Mouse (Mus musculus) embryonic facial prominence, embryonic 10.5 days (tissue): ENCODE measurements at regions not wholly inside any gene's neighbourhood (a gene's known extent, or its start where the extent isn't known, plus 50 kb on each side); places are given as distances from the start of the nearest gene placed in this dataset.
A peak's percentile ranks its signal among the peaks of the same experiment; 100 is the strongest.

ENCODE experiments used
- DNase-seq: peaks from one replicate; pipeline ENCODE4 v3.0.0-alpha.2; 2017; ENCODE audit warnings: low spot score
- H3K27ac ChIP-seq: fragments of 300-500 bp; sonication (generic); replicated peaks from 2 replicates; pipeline ENCODE4 v1.5.1; 2016; ENCODE audit warnings: mild to moderate bottlenecking
- H3K27me3 ChIP-seq: fragments of 300-500 bp; sonication (generic); replicated peaks from 2 replicates; pipeline ENCODE4 v1.6.1; 2016; ENCODE audit warnings: low read depth, mild to moderate bottlenecking; ENCODE audit not compliant: poor library complexity, severe bottlenecking
- H3K36me3 ChIP-seq: fragments of 300-500 bp; sonication (generic); replicated peaks from 2 replicates; pipeline ENCODE4 v1.6.1; 2016; ENCODE audit warnings: mild to moderate bottlenecking, moderate library complexity
- H3K4me1 ChIP-seq: fragments of 300-500 bp; sonication (generic); 2 replicates; pipeline ENCODE4 v1.6.1; 2016
- H3K4me3 ChIP-seq: fragments of 300-500 bp; sonication (generic); 2 replicates; pipeline ENCODE4 v1.5.1; 2016; ENCODE audit warnings: mild to moderate bottlenecking, moderate library complexity
- H3K9me3 ChIP-seq: fragments of 300-500 bp; sonication (generic); 2 replicates; pipeline ENCODE4 v1.6.1; 2016; ENCODE audit warnings: mild to moderate bottlenecking
- WGBS: fragments of 180-500 bp; shearing (Covaris S2); methylation state at CpG from one replicate; pipeline ENCODE4 v1.1.7; 2016; 5-methylcytosine and 5-hydroxymethylcytosine counted together

- DNase-seq = no peak
- Histone ChIP-seq H3K9me3 (no peaks in the 10 kb centered on the region), H3K27ac (no peak overlapping the region), H3K4me3 (0 out of 2 replicates have a peak overlapping the region, but pooled peaks have one; percentile 11), H3K4me1 (peaks cover 12% of the 10 kb centered on the region), H3K36me3 (no peaks in the 10 kb centered on the region), H3K27me3 (peaks cover 8% of the 10 kb centered on the region; the same call in 1 of the 2 replicates)
- WGBS = 43% methylated on average over 13 of the region's 13 CpGs
Measured at GRCm38 (mm10) chr6:52105031-52105593, 53.0 kb downstream of the Hoxa1 start.

DNA sequence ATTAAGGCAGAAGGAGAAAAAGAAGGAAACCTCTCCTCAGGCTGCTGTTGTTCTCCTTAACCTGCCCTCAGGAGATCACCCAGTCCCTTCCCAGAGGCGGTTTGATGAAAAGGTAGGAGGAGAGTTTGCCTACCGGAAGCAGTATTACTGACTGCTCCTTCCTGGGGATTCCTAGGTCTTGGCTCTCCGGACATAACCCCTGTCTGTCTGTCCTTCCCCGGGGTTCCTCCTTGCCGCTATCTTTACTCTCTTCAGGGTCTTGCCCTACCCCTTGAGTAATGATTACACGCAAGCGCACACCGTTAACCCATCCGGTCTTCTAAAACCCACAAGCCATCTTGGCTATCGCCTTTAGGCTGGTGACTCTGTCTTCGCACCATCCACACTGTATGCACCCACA, 54.0 kb downstream of the Hoxa1 start:
- no peaks in the 10 kb centered on the region for H3K9me3 ChIP-seq
- no peak for DNase-seq
- H3K4me1 ChIP-seq = peaks cover 12% of the 10 kb centered on the region
- WGBS = 94% methylated on average over 11 of the region's 11 CpGs
- no peaks in the 10 kb centered on the region for H3K36me3 ChIP-seq
- H3K4me3 ChIP-seq = no peak overlapping the region
- H3K27me3 ChIP-seq = peaks cover 8% of the 10 kb centered on the region; the same call in 1 of the 2 replicates
- H3K27ac ChIP-seq = no peak overlapping the region

GRCm38 (mm10) chr6:52103661-52104060, 54.5 kb downstream of the Hoxa1 start:
- Histone ChIP-seq H3K9me3 (no peaks in the 10 kb centered on the region), H3K4me3 (no peak overlapping the region), H3K27ac (no peak overlapping the region), H3K36me3 (no peaks in the 10 kb centered on the region), H3K27me3 (peaks cover 8% of the 10 kb centered on the region; the same call in 1 of the 2 replicates), H3K4me1 (peaks cover 12% of the 10 kb centered on the region)
- no peak for DNase-seq
- WGBS = 81% methylated on average over 7 of the region's 7 CpGs

DNA sequence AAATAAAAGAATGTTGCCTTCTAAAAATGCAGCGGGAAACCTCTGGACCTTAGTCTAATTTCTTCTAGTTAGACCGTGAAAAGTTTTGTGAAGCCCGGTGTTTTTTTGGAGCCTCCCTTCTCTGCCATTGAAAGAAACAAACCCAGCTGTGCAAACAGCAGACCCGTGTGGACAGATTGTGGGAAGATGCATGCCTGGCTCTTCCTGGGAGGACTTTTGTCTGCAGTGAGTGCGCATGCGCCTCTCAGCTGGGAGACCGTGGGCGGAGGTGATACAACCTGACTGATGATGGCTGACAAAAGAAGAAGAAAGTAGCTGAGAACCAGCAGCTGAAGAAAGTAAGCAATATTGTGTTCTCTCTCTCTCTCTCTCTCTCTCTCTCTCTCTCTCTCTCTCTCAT, 55.4 kb downstream of the Hoxa1 start:
- Histone ChIP-seq H3K27me3 (peaks cover 8% of the 10 kb centered on the region; the same call in 1 of the 2 replicates), H3K27ac (no peak overlapping the region), H3K4me1 (peaks cover 12% of the 10 kb centered on the region), H3K4me3 (no peak overlapping the region), H3K9me3 (no peaks in the 10 kb centered on the region), H3K36me3 (no peaks in the 10 kb centered on the region)
- DNase-seq = peak; percentile 25
- WGBS = 54% methylated on average over 8 of the region's 8 CpGs

DNA sequence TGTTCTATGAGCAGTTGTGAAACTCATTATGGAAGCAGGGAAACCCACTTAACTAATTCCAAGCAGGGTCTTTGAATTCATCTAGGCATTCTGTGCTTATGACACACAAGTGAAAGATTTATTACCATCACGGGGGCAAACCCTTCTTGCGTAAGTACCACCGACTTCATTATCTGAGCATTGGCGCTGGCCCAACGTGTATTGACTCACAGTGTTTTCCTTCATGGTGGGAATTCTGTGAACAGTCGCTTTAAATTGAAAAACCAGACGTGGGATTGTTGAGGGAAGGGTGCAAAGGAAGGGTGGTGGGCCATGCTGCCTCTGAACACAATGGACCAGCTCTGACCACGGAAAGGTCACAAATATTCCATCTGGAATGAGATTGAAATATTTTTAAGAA, 55.9 kb downstream of the Hoxa1 start:
- Histone ChIP-seq H3K4me1 (peaks cover 12% of the 10 kb centered on the region), H3K27me3 (peaks cover 8% of the 10 kb centered on the region; the same call in 1 of the 2 replicates), H3K36me3 (no peaks in the 10 kb centered on the region), H3K27ac (no peak overlapping the region), H3K9me3 (no peaks in the 10 kb centered on the region), H3K4me3 (no peak overlapping the region)
- WGBS = 78% methylated on average over 8 of the region's 8 CpGs
- DNase-seq = no peak

GRCm38 (mm10) chr6:52101209-52101608, 56.9 kb downstream of the Hoxa1 start:
- 81% methylated on average over 6 of the region's 6 CpGs for WGBS

GRCm38 (mm10) chr6:52098851-52099250, 59.3 kb downstream of the Hoxa1 start:
- H3K27ac ChIP-seq = no peak overlapping the region
- no peaks in the 10 kb centered on the region for H3K9me3 ChIP-seq
- 92% methylated on average over 7 of the region's 7 CpGs for WGBS
- no peaks in the 10 kb centered on the region for H3K27me3 ChIP-seq
- H3K36me3 ChIP-seq = no peaks in the 10 kb centered on the region
- H3K4me1 ChIP-seq = peaks cover 6% of the 10 kb centered on the region
- no peak overlapping the region for H3K4me3 ChIP-seq
- DNase-seq = no peak

More at GRCm38 (mm10) chr6:52101209-52101608, 56.9 kb downstream of the Hoxa1 start:
- H3K4me3 ChIP-seq = no peak overlapping the region
- no peak for DNase-seq
- H3K27me3 ChIP-seq = peaks cover 8% of the 10 kb centered on the region; the same call in 1 of the 2 replicates
- H3K9me3 ChIP-seq = no peaks in the 10 kb centered on the region
- H3K27ac ChIP-seq = no peak overlapping the region
- no peaks in the 10 kb centered on the region for H3K36me3 ChIP-seq
- H3K4me1 ChIP-seq = peaks cover 11% of the 10 kb centered on the region

GRCm38 (mm10) chr6:52095575-52095974, 62.5 kb downstream of the Hoxa1 start:
- no peak overlapping the region for H3K4me3 ChIP-seq
- WGBS = 95% methylated on average over 7 of the region's 7 CpGs
- H3K27me3 ChIP-seq = no peaks in the 10 kb centered on the region

DNA sequence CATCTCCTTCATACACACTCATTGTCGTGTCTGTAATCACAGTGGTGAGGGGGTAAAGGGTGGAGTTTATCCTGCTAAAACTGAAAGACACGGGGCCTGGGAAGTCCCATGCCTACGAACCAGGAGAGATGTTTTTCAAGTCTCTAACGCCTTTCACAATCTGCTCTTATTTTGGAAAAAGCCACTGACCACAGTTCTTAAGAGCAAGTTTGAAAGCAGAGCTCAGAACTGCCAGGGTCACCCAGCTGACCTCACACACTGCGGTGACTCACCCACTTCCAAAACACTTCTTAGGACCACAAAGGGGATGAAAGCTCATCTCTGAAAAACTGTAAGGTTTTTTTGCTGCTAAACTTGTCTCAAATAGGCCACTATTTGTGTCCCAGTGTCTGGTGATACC, 66.7 kb downstream of the Hoxa1 start:
- H3K27me3 ChIP-seq = no peaks in the 10 kb centered on the region; the same call in 1 of the 2 replicates
- no peak overlapping the region for H3K4me3 ChIP-seq
- 36% methylated on average over 5 of the region's 5 CpGs for WGBS
- DNase-seq = no peak
- peaks cover 15% of the 10 kb centered on the region for H3K4me1 ChIP-seq
- no peaks in the 10 kb centered on the region for H3K36me3 ChIP-seq
- H3K9me3 ChIP-seq = no peaks in the 10 kb centered on the region
- no peak overlapping the region for H3K27ac ChIP-seq

More at GRCm38 (mm10) chr6:52095575-52095974, 62.5 kb downstream of the Hoxa1 start:
- H3K9me3 ChIP-seq = no peaks in the 10 kb centered on the region
- DNase-seq = no peak
- H3K27ac ChIP-seq = no peak overlapping the region
- H3K36me3 ChIP-seq = no peaks in the 10 kb centered on the region
- peaks cover 15% of the 10 kb centered on the region for H3K4me1 ChIP-seq

DNA sequence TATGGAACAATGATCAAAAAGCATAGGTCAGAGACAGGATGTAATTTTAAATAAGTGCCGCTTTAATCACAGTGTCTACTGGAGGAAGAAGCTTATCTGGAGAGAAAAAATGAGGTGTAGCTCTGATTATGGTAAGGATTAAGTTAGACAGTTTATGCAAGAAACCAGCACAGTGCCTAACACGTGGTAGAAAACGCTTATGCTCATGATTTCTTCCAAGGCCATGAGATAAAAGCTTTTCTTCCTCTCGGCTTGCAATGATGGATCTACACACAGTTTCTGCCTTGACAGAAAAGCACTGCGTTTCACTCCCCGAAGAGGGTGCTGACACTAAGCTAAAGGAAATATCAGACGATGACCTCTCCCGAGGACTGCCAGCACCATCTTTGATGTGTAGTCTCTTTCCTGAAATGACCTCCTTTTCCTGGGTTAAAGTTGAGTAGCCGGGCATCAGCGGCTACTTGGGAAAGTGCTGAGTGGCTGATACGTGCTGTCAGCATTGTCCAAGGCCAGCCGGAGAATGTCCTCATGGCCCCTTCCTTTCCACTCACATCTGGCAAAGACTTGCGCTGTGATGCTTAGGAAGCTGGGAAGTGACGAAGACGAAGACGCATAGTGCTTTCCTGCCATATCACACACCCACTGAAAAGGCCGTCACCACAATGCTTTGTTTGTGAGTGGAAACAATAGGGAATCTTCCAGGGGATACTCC, 72.0 kb downstream of the Hoxa1 start:
- no peak overlapping the region for H3K27ac ChIP-seq
- H3K4me1 ChIP-seq = no peaks in the 10 kb centered on the region
- H3K9me3 ChIP-seq = no peaks in the 10 kb centered on the region
- no peaks in the 10 kb centered on the region; the same call in 1 of the 2 replicates for H3K27me3 ChIP-seq
- WGBS = 76% methylated on average over 17 of the region's 17 CpGs
- H3K4me3 ChIP-seq = no peak overlapping the region
- H3K36me3 ChIP-seq = no peaks in the 10 kb centered on the region
- DNase-seq = no peak

- H3K36me3 ChIP-seq = no peaks in the 10 kb centered on the region
- no peak overlapping the region for H3K4me3 ChIP-seq
- H3K27ac ChIP-seq = no peak overlapping the region
- H3K9me3 ChIP-seq = no peaks in the 10 kb centered on the region
- 0 out of 2 replicates have a peak, but pooled peaks cover under 1% of the 10 kb centered on the region for H3K4me1 ChIP-seq
- 87% methylated on average over 2 of the region's 2 CpGs for WGBS
- DNase-seq = no peak
- H3K27me3 ChIP-seq = peaks cover 6% of the 10 kb centered on the region; the same call in 1 of the 2 replicates
Measured at GRCm38 (mm10) chr6:52084622-52085021, 72.3 kb upstream of the Skap2 start.

GRCm38 (mm10) chr6:52079501-52079900, 67.2 kb upstream of the Skap2 start:
- Histone ChIP-seq H3K36me3 (no peaks in the 10 kb centered on the region), H3K9me3 (no peaks in the 10 kb centered on the region), H3K4me3 (no peak overlapping the region), H3K27me3 (peaks cover 34% of the 10 kb centered on the region), H3K4me1 (peaks cover 12% of the 10 kb centered on the region; the same call in 1 of the 2 replicates), H3K27ac (no peak overlapping the region)
- WGBS = 31% methylated on average over 7 of the region's 7 CpGs
- no peak for DNase-seq
